Mouse (Mus musculus): ENCODE measurements around the gene Gm5797. TPM values are rescaled to one million over a fixed set of nuclear protein-coding genes. Genes with fewer than 3 reads are reported as not detected.
"Not testable (repeated sequence)": the region's sequence is repeated elsewhere in the genome, so short reads cannot be mapped to it uniquely, and the experiment has no call there.

Gene Gm5797
- polyA plus RNA-seq (2012; ENCODE audit: insufficient read depth, low replicate concordance): not detected in 2 replicates

GRCm38 (mm10) chr14:7332295-7332694 is at the start of gene Gm5797:
Gene Gm5797, minus strand, starts transcription at chr14:7332395.
- not testable (repeated sequence) for H3K4me3 ChIP-seq (replicated peaks); H3K36me3 ChIP-seq (replicated peaks; ENCODE audit: low read length)

GRCm38 (mm10) chr14:7365034-7365433 is 32.8 kb upstream of the Gm5797 start, which contains the start of gene Gm8374:
Gene Gm8374, minus strand, starts transcription at chr14:7365134.
- H3K27me3 ChIP-seq (replicated peaks); H3K4me3 ChIP-seq (replicated peaks); H3K4me1 ChIP-seq; H3K36me3 ChIP-seq (replicated peaks; ENCODE audit: low read length); H3K9me3 ChIP-seq: not testable (repeated sequence)

More at GRCm38 (mm10) chr14:7332295-7332694, at the start of gene Gm5797:
- H3K4me1 ChIP-seq; H3K9me3 ChIP-seq; H3K27me3 ChIP-seq (replicated peaks): not testable (repeated sequence)

GRCm38 (mm10) chr14:7315093-7315492 is 17.1 kb downstream of the Gm5797 start:
- not testable (repeated sequence) for H3K4me3 ChIP-seq (replicated peaks); H3K27me3 ChIP-seq (replicated peaks); H3K36me3 ChIP-seq (replicated peaks; ENCODE audit: low read length); H3K9me3 ChIP-seq; H3K4me1 ChIP-seq

- H3K27me3 ChIP-seq (replicated peaks); H3K4me3 ChIP-seq (replicated peaks); H3K36me3 ChIP-seq (replicated peaks; ENCODE audit: low read length); H3K4me1 ChIP-seq; H3K9me3 ChIP-seq: not testable (repeated sequence)
These were observed 17.5 kb downstream of the Gm5797 start, which contains the start of gene Gm3739 for GRCm38 (mm10) chr14:7314661-7315060. Gene Gm3739, minus strand, starts transcription at chr14:7315049.

Other genes starting within 250 kb of the Gm5797 start
- gene Gm3696, start 231.8 kb downstream of the Gm5797 start, polyA plus RNA-seq (2012; ENCODE audit: insufficient read depth, low replicate concordance): not detected in 2 replicates
- not detected in 2 replicates for gene Gm6676, start 207.0 kb downstream of the Gm5797 start, polyA plus RNA-seq (2012; ENCODE audit: insufficient read depth, low replicate concordance)
- gene Gm3512, start 157.9 kb downstream of the Gm5797 start, polyA plus RNA-seq (2012; ENCODE audit: insufficient read depth, low replicate concordance): not detected in 2 replicates
- not detected in 2 replicates for gene Gm16434, start 137.9 kb downstream of the Gm5797 start, polyA plus RNA-seq (2012; ENCODE audit: insufficient read depth, low replicate concordance)
- gene Gm3727, start 67.7 kb downstream of the Gm5797 start, polyA plus RNA-seq (2012; ENCODE audit: insufficient read depth, low replicate concordance): not detected in 2 replicates
- not detected in 2 replicates for gene Gm3739, start 17.3 kb downstream of the Gm5797 start, polyA plus RNA-seq (2012; ENCODE audit: insufficient read depth, low replicate concordance)
- not detected in 2 replicates for gene Gm8374, start 32.7 kb upstream of the Gm5797 start, polyA plus RNA-seq (2012; ENCODE audit: insufficient read depth, low replicate concordance)
- not detected in 2 replicates for gene Gm3755, start 118.5 kb upstream of the Gm5797 start, polyA plus RNA-seq (2012; ENCODE audit: insufficient read depth, low replicate concordance)
- not detected in 2 replicates for gene Gm3752, start 151.4 kb upstream of the Gm5797 start, polyA plus RNA-seq (2012; ENCODE audit: insufficient read depth, low replicate concordance)
- gene Gm3558, start 236.2 kb upstream of the Gm5797 start, polyA plus RNA-seq (2012; ENCODE audit: insufficient read depth, low replicate concordance): not detected in 2 replicates